Mouse (Mus musculus): ENCODE measurements around the gene Clic4. TPM values are rescaled to one million over a fixed set of nuclear protein-coding genes. Genes with fewer than 3 reads are reported as not detected.

Gene Clic4
- polyA plus RNA-seq, 1 experiment from 2014 or later: 27.5 TPM

DNA sequence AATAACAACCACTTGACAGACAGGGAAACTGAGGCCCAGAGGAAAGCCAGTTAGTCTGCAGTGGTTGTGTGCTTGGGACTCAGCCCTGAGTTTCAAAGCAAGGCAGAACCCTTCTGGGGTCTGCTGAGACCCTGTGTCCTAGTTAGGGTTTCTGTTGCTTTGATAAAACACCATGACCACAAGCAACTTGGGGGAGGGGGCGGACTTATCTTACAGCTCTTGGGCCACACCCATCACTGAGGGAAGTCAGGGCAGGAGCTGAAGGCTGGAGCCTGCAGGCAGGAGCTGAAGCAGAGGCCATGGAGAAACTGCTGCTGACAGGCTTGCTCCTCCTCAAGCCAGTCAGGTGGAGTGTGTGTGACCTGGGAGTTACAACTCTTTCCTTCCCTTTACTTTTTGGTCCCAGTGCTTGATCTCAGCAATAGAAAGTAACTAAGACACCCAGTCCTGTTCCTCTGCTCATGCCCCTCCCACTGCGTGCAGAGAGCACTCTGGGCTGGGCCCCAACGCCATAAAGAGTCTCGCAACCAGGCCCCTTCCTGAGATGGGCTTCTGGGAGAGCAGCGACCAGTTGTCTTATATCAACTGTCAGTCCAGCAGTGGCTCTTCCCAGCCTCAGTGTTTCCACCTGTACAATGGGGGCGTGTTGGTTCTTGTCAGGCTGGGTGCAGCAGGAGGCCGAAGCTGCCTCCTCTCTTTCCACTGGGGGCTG, 104.6 kb downstream of the Clic4 start:
- Histone ChIP-seq H3K4me2 (ENCODE audit: low read depth, low read length) (no peak overlapping the region), H3K27me3 (ENCODE audit: control insufficient read depth, insufficient read depth, low read length) (peaks cover 29% of the 10 kb centered on the region), H3K9ac (replicated peaks; ENCODE audit: low read depth, low read length) (no peak overlapping the region), H3K4me1 (ENCODE audit: control insufficient read depth, insufficient read depth, low read length) (peaks cover 7% of the 10 kb centered on the region; the same call in 1 of the 2 replicates), H3K27ac (ENCODE audit: low read depth, low read length) (no peak overlapping the region), H3K36me3 (ENCODE audit: control insufficient read depth, insufficient read depth, low read length) (no peaks in the 10 kb centered on the region), H3K4me3 (ENCODE audit: low read depth, low read length) (no peak overlapping the region), H3K9me3 (ENCODE audit: control insufficient read depth, low read length) (no peaks in the 10 kb centered on the region)
- ATAC-seq (ENCODE audit: low read depth): no peak
- 37% methylated on average over 7 of the region's 7 CpGs for WGBS

DNA sequence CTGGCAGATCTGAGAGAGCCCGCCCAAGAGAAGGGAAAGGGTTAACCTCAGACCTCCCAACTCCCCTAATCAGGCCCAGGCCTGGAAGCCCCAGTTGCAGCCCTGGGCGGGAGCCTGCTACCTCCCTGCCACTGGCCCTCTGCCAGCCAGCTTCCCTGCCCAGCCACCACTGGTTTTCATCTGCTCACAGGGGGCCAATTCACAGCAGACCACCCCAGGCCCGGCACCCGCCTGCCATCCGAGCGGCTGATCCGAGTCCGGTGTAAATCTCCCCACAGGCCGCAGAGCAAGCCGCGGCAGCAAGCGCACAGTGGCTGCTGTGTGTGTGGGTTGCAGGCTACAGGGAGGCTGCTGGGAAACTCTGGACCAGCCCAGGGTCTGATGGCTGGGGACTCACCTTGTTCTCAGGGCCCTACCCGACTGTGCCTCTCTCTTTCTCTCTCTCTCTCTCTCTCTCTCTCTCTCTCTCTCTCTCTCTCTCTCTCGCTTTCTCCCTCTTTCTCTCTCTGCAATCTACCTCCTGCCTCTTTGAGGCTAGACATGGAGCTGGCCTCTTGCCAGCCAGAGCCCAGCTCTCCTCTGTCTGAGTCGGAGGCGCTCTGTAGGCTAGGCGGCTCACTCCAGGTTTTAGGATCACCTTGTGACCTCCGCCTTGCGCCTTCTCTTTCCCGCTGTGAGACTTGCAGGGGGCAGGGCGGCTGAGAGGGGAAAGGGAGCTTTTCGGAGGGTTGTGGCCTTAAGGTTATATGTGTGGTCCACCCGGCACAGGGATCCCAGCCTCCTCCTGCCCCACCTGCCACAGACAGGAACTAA, 106.0 kb downstream of the Clic4 start:
- Histone ChIP-seq H3K4me3 (ENCODE audit: low read depth, low read length) (no peak overlapping the region), H3K4me1 (ENCODE audit: control insufficient read depth, insufficient read depth, low read length) (peaks cover 7% of the 10 kb centered on the region; the same call in 1 of the 2 replicates), H3K27ac (ENCODE audit: low read depth, low read length) (no peak overlapping the region), H3K27me3 (ENCODE audit: control insufficient read depth, insufficient read depth, low read length) (peaks cover 30% of the 10 kb centered on the region), H3K36me3 (ENCODE audit: control insufficient read depth, insufficient read depth, low read length) (no peaks in the 10 kb centered on the region), H3K9ac (replicated peaks; ENCODE audit: low read depth, low read length) (no peak overlapping the region), H3K4me2 (ENCODE audit: low read depth, low read length) (peak overlapping the region; percentile 16; the same call in 1 of the 2 replicates), H3K9me3 (ENCODE audit: control insufficient read depth, low read length) (no peaks in the 10 kb centered on the region)
- 3% methylated on average over 23 of the region's 23 CpGs for WGBS
- ATAC-seq (ENCODE audit: low read depth): peak; percentile 56; the same call in 1 of the 2 replicates

DNA sequence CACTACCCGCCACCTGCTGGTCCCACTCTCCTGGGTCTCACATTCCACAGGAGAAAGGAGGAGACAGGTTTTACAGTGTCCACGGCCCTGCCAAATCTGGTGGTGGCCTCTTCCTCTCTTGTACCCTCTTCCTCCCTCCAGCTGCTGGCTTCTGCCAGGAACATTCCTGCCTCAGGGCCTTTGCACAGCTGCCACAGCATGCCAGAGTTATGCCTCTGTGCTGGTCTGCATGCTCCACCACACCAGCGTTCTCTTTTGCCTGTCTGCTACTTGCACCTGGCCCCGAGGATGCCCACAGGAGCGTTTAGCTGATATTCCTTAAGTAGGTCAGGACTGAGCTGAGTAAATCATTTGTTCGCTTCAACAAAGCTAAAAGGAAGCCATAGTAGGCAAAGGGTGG, 106.9 kb downstream of the Clic4 start:
- H3K4me1 ChIP-seq (ENCODE audit: control insufficient read depth, insufficient read depth, low read length): peaks cover 7% of the 10 kb centered on the region; the same call in 1 of the 2 replicates
- ATAC-seq (ENCODE audit: low read depth): no peak
- no peaks in the 10 kb centered on the region for H3K36me3 ChIP-seq (ENCODE audit: control insufficient read depth, insufficient read depth, low read length)
- H3K27ac ChIP-seq (ENCODE audit: low read depth, low read length): no peak overlapping the region
- no peak overlapping the region for H3K4me2 ChIP-seq (ENCODE audit: low read depth, low read length)
- WGBS: 55% methylated on average over 6 of the region's 6 CpGs
- H3K27me3 ChIP-seq (ENCODE audit: control insufficient read depth, insufficient read depth, low read length): peaks cover 30% of the 10 kb centered on the region
- H3K9me3 ChIP-seq (ENCODE audit: control insufficient read depth, low read length): no peaks in the 10 kb centered on the region
- no peak overlapping the region for H3K9ac ChIP-seq (replicated peaks; ENCODE audit: low read depth, low read length)
- no peak overlapping the region for H3K4me3 ChIP-seq (ENCODE audit: low read depth, low read length)

Other genes with a start within 250 kb of the Clic4 start
- 0.54 TPM in 1 of 2 replicates, not detected in the other for gene Runx3, start 152.2 kb downstream of the Clic4 start, polyA plus RNA-seq (2014; fragmentation: Nextera tagmentation; extraction: Ambion mirVana)
- gene Srrm1, start 80.5 kb upstream of the Clic4 start, polyA plus RNA-seq (2014; fragmentation: Nextera tagmentation; extraction: Ambion mirVana): 157 and 183 TPM in 2 replicates
- 0.92 and 1.5 TPM in 2 replicates for gene Ncmap, start 125.4 kb upstream of the Clic4 start, polyA plus RNA-seq (2014; fragmentation: Nextera tagmentation; extraction: Ambion mirVana)
- 38.0 and 56.9 TPM in 2 replicates for gene Rcan3, start 161.0 kb upstream of the Clic4 start, polyA plus RNA-seq (2014; fragmentation: Nextera tagmentation; extraction: Ambion mirVana)
- 0.40 and 0.46 TPM in 2 replicates for gene Stpg1, start 222.0 kb upstream of the Clic4 start, polyA plus RNA-seq (2014; fragmentation: Nextera tagmentation; extraction: Ambion mirVana)
- gene Nipal3, start 222.2 kb upstream of the Clic4 start, polyA plus RNA-seq (2014; fragmentation: Nextera tagmentation; extraction: Ambion mirVana): 4.8 and 14.9 TPM in 2 replicates

Data from neural tube, embryonic 14.5 days (tissue).